Mouse (Mus musculus) limb, embryonic 11.5 days (tissue): ENCODE data around the gene Ccdc169. TPM values are rescaled to one million over a fixed set of nuclear protein-coding genes. Genes with fewer than 3 reads are reported as not detected.

Source experiments
- ATAC-seq: fragments of 200-750 bp; cut with Nextera tagmentation; 2 replicates; pipeline ENCODE4 v1.8.0; 2017; ENCODE audit warnings: low read depth; ENCODE audit not compliant: insufficient number of reproducible peaks, low FRiP score, low TSS enrichment
- DNase-seq: peaks from one replicate; pipeline ENCODE4 v3.0.0-alpha.2; 2015; ENCODE audit warnings: low spot score
- H3K27ac ChIP-seq: fragments of 300-500 bp; sonication (generic); replicated peaks from 2 replicates; pipeline ENCODE4 v1.5.1; 2014; ENCODE audit warnings: low read depth, mild to moderate bottlenecking, low read length
- H3K27me3 ChIP-seq: fragments of 300-500 bp; sonication (generic); 2 replicates; pipeline ENCODE4 v1.6.1; 2014; ENCODE audit warnings: mild to moderate bottlenecking, low read length, mixed read lengths; ENCODE audit not compliant: control insufficient read depth, insufficient read depth
- H3K36me3 ChIP-seq: fragments of 300-500 bp; sonication (generic); 2 replicates; pipeline ENCODE4 v1.6.1; 2014; ENCODE audit warnings: mild to moderate bottlenecking, low read length, moderate library complexity, mixed read lengths; ENCODE audit not compliant: control insufficient read depth, insufficient read depth
- H3K4me1 ChIP-seq: fragments of 300-500 bp; sonication (generic); 2 replicates; pipeline ENCODE4 v1.6.1; 2014; ENCODE audit warnings: low read length, mixed read lengths; ENCODE audit not compliant: control insufficient read depth, insufficient read depth
- H3K4me2 ChIP-seq: fragments of 300-500 bp; sonication (generic); 2 replicates; pipeline ENCODE4 v1.6.1; 2014; ENCODE audit warnings: low read depth, mild to moderate bottlenecking, moderate library complexity; ENCODE audit not compliant: severe bottlenecking
- H3K4me3 ChIP-seq: fragments of 300-500 bp; sonication (generic); 2 replicates; pipeline ENCODE4 v1.5.1; 2014; ENCODE audit warnings: low read depth, low read length
- H3K9ac ChIP-seq: fragments of 300-500 bp; sonication (generic); 2 replicates; pipeline ENCODE4 v1.6.1; 2014; ENCODE audit warnings: mild to moderate bottlenecking, low read length
- H3K9me3 ChIP-seq: fragments of 300-500 bp; sonication (generic); 2 replicates; pipeline ENCODE4 v1.6.1; 2016; ENCODE audit warnings: low read length; ENCODE audit not compliant: control insufficient read depth
- WGBS: fragments of 180-500 bp; shearing (Covaris S2); extraction: QIAGEN DNeasy Blood & Tissue Kit; methylation state at CpG from one replicate; pipeline ENCODE4 v1.1.7; 2014; 5-methylcytosine and 5-hydroxymethylcytosine counted together
- polyA plus RNA-seq: library from polyadenylated mRNA; unstranded; fragments of >200 nt; fragmentation: Nextera tagmentation; extraction: Ambion mirVana; gene quantifications from 2 replicates; pipeline ENCODE4 v1.2.1, GENCODE M21; 2014

The Ccdc169 gene
- polyA plus RNA-seq, 1 experiment from 2014 or later, result 0.08 TPM

- DNase-seq, result no peak
- ATAC-seq, result no peak
- H3K9ac ChIP-seq, result no peak overlapping the region
- H3K27ac ChIP-seq, result no peak overlapping the region
- H3K9me3 ChIP-seq, result no peaks in the 10 kb centered on the region
- H3K4me2 ChIP-seq, result no peak overlapping the region
- no peaks in the 10 kb centered on the region for H3K4me1 ChIP-seq
- H3K4me3 ChIP-seq, result no peak overlapping the region
- H3K27me3 ChIP-seq, result no peaks in the 10 kb centered on the region
- H3K36me3 ChIP-seq, result peaks cover 8% of the 10 kb centered on the region
- 94% methylated on average over 12 of the region's 12 CpGs for WGBS
These were observed 2.7 kb downstream of the Ccdc169 start for GRCm38 (mm10) chr3:55139837-55140236.

GRCm38 (mm10) chr3:55141401-55141800 is 4.3 kb downstream of the Ccdc169 start:
- Histone ChIP-seq H3K4me2 (no peak overlapping the region), H3K27me3 (no peaks in the 10 kb centered on the region), H3K9ac (no peak overlapping the region), H3K4me3 (no peak overlapping the region), H3K9me3 (no peaks in the 10 kb centered on the region), H3K4me1 (no peaks in the 10 kb centered on the region), H3K36me3 (peaks cover 2% of the 10 kb centered on the region), H3K27ac (no peak overlapping the region)
- WGBS, result 83% methylated on average over 2 of the region's 2 CpGs
- DNase-seq (no peak), ATAC-seq (no peak)

- no peaks in the 10 kb centered on the region for H3K9me3 ChIP-seq
- H3K4me2 ChIP-seq, result no peak overlapping the region
- ATAC-seq (no peak), DNase-seq (no peak)
- no peak overlapping the region for H3K4me3 ChIP-seq
- no peaks in the 10 kb centered on the region for H3K4me1 ChIP-seq
- H3K9ac ChIP-seq, result no peak overlapping the region
- H3K36me3 ChIP-seq, result no peaks in the 10 kb centered on the region
- H3K27me3 ChIP-seq, result no peaks in the 10 kb centered on the region
- WGBS, result 93% methylated on average over 4 of the region's 4 CpGs
- H3K27ac ChIP-seq, result no peak overlapping the region
These were observed 7.8 kb downstream of the Ccdc169 start for GRCm38 (mm10) chr3:55144916-55145315.

DNA sequence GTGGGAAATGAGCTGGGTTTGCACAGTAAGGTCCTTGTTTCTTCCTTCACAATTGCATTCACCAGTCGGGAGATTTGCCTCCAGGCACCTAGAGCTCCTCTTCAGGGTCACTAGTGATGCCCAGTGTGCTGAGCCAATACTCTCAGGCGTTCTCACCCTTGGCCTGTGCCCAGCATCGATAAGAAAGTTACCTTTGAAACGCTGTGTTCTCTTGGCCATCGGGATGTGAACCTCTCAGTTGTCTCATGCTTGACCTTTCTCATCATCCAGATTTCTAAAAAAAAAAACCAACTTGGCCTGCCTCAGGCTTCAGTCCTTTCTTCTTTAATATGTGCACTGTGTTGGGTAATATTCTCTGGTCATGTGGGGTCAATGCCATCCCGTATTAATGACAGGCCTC is 9.3 kb downstream of the Ccdc169 start:
- no peak overlapping the region for H3K9ac ChIP-seq
- ATAC-seq (no peak), DNase-seq (no peak)
- 84% methylated on average over 6 of the region's 6 CpGs for WGBS
- no peaks in the 10 kb centered on the region for H3K27me3 ChIP-seq
- H3K4me1 ChIP-seq, result no peaks in the 10 kb centered on the region
- H3K4me3 ChIP-seq, result no peak overlapping the region
- no peak overlapping the region for H3K27ac ChIP-seq
- no peaks in the 10 kb centered on the region for H3K9me3 ChIP-seq
- H3K36me3 ChIP-seq, result no peaks in the 10 kb centered on the region
- H3K4me2 ChIP-seq, result no peak overlapping the region

DNA sequence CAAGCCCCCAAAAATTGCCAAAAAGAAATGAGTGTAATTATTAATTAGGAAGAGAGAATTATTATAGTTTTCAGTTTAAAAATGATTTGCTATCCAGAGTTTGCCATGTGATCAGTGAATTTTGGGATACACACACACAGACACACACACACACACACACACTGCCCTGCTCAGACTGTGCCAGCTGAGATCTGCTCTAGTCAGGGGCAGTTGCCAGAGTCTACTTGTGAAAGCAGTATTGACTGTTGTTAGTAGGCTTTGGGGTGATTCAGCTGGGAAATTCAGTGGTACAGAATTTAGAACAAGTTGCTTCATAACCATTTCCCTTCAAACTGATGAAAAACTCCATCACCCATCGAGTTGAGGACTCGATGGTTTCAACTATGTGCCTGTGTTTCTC is 10.0 kb downstream of the Ccdc169 start:
- Histone ChIP-seq H3K4me3 (no peak overlapping the region), H3K36me3 (no peaks in the 10 kb centered on the region), H3K4me1 (no peaks in the 10 kb centered on the region), H3K27me3 (no peaks in the 10 kb centered on the region), H3K9ac (no peak overlapping the region), H3K9me3 (no peaks in the 10 kb centered on the region), H3K4me2 (no peak overlapping the region), H3K27ac (no peak overlapping the region)
- no peak for ATAC-seq
- no peak for DNase-seq
- 88% methylated on average over 2 of the region's 2 CpGs for WGBS

GRCm38 (mm10) chr3:55148091-55148490 is 11.0 kb downstream of the Ccdc169 start:
- 8% methylated on average over 3 of the region's 3 CpGs for WGBS
- no peak overlapping the region for H3K27ac ChIP-seq
- H3K36me3 ChIP-seq, result no peaks in the 10 kb centered on the region
- H3K9ac ChIP-seq, result no peak overlapping the region
- H3K4me3 ChIP-seq, result no peak overlapping the region
- no peak overlapping the region for H3K4me2 ChIP-seq
- H3K27me3 ChIP-seq, result no peaks in the 10 kb centered on the region
- ATAC-seq, result no peak
- no peaks in the 10 kb centered on the region for H3K9me3 ChIP-seq
- peak; percentile 26 for DNase-seq
- no peaks in the 10 kb centered on the region for H3K4me1 ChIP-seq

DNA sequence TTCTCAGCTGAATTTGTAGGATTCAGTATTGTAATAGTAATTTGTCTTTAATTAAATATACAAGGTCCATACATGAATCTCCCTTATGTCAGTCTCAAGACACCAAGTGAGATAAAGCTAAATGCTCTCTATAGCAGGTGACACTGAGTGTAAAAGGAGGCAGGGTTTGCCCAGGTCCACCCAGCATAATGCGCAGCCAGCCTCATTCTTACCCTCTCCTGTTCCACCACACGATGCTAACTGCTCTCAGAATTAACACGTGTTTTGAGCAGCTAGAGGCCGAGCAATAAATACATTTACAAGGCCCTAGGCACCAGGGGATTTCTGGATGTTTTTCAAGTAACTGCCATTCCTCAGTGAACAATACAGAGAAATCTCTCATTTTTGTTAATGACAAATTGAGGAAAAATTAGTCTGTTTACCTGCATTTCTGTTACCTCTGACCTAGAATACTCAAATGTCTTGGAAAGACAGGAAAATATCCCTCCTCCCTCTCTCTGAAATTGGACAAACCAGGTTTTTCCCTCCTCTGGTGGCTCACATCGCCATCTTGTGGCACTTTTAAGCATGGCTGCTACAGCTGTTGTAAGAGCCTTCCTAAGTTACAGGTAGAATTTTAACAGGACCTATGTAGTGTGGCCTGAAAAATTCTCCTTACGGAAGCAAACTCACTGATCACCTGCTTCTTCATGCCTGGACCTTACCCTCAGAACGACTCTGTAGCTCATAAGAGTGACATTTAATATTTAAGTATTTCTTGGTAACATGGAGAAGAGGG is 14.7 kb downstream of the Ccdc169 start:
- DNase-seq (peak; percentile 73), ATAC-seq (no peak)
- Histone ChIP-seq H3K9me3 (no peaks in the 10 kb centered on the region), H3K4me3 (no peak overlapping the region), H3K27ac (no peak overlapping the region), H3K4me2 (no peak overlapping the region), H3K9ac (no peak overlapping the region), H3K4me1 (no peaks in the 10 kb centered on the region), H3K27me3 (no peaks in the 10 kb centered on the region), H3K36me3 (no peaks in the 10 kb centered on the region)
- 31% methylated on average over 7 of the region's 7 CpGs for WGBS

GRCm38 (mm10) chr3:55152673-55153334 is 15.7 kb downstream of the Ccdc169 start:
- H3K36me3 ChIP-seq, result no peaks in the 10 kb centered on the region
- no peak for ATAC-seq
- H3K9ac ChIP-seq, result no peak overlapping the region
- DNase-seq, result no peak
- 69% methylated on average over 6 of the region's 6 CpGs for WGBS
- H3K4me3 ChIP-seq, result no peak overlapping the region
- no peaks in the 10 kb centered on the region for H3K9me3 ChIP-seq
- H3K4me2 ChIP-seq, result no peak overlapping the region
- H3K4me1 ChIP-seq, result no peaks in the 10 kb centered on the region
- H3K27me3 ChIP-seq, result no peaks in the 10 kb centered on the region
- no peak overlapping the region for H3K27ac ChIP-seq
